Mouse (Mus musculus): ENCODE data around the gene Tmem238. TPM values are rescaled to one million over a fixed set of nuclear protein-coding genes. Genes with fewer than 3 reads are reported as not detected.
A peak's percentile ranks its signal among the peaks of the same experiment; 100 is the strongest.
"Not testable (repeated sequence)": the region's sequence is repeated elsewhere in the genome, so short reads cannot be mapped to it uniquely, and the experiment has no call there.

Tmem238 gene
- polyA plus RNA-seq, 2 experiments: 8.1 to 10.1 TPM

DNA sequence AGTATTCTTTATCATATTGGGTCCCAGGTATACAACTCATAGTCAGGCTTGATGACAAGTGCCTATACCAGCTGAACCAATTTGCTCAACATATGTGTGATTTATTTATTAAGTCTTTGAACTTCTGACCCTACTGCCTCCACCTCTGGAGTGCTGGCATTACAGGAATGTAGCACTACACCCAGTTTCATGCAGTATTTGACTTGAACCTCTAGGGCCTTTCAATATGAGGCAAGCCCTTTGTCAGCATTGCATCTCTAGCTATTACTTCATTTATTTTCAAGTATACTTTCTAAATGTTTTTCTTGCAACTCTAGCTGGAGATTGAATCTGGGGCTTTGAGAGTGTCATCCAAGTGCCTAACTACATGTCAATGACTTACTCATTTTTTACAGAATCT is 12.8 kb upstream of the Tmem238 start:
- no peak overlapping the region for H3K9ac ChIP-seq (ENCODE audit: low read depth, low read length, severe bottlenecking)
- ATAC-seq (ENCODE audit: low FRiP score, low read depth): no peak
- no peak overlapping the region for H3K27ac ChIP-seq (replicated peaks; ENCODE audit: low read depth, low read length)
- no peak for DNase-seq (ENCODE audit: low spot score)
- no peaks in the 10 kb centered on the region for H3K9me3 ChIP-seq (ENCODE audit: control insufficient read depth, low read length)
- no peaks in the 10 kb centered on the region for H3K4me1 ChIP-seq (ENCODE audit: control insufficient read depth, insufficient read depth, low read length)
- H3K4me2 ChIP-seq (replicated peaks; ENCODE audit: low read depth, low read length, severe bottlenecking): no peak overlapping the region
- peaks cover 26% of the 10 kb centered on the region for H3K36me3 ChIP-seq (ENCODE audit: control insufficient read depth, insufficient read depth, low read length)
- no peak for TF ChIP-seq POLR2A (IDR thresholded peaks at IDR 0.05; ENCODE audit: borderline replicate concordance, extremely low read depth, insufficient read depth, insufficient read length)
- H3K27me3 ChIP-seq (ENCODE audit: control insufficient read depth, insufficient read depth, low read length): no peaks in the 10 kb centered on the region
- no peak overlapping the region for H3K4me3 ChIP-seq (replicated peaks; ENCODE audit: low read length)

DNA sequence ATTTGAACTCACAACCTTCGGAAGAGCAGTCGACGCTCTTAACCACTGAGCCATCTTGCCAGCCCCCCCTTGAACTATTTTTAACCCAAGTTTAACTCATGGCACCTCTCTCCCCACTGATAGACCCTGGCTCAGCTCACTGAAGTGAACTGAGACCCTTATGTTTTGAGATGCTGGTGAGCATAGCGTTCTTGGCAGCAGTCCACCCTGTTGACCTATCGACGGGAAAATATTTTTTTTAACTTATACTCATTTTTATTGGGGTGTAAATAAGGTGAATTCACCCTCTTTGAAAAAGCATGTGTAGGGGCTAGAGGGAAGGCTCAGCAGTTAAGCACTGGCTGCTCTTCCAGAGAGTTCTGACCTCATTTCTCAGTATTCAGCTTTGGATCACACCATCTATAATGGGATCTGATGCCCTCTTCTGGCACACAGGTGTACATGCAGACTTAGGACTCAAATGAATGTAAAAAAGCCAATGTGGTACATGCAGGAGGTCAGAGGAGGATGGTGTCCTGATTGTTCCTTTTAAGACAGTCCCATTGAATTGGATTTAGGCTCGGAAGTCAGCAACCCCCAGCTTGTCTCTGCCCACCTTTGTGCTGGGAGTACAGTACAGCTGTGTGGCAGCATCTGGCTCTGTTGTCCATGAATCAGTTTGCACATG is 6.4 kb upstream of the Tmem238 start:
- no peak overlapping the region for H3K4me2 ChIP-seq (replicated peaks; ENCODE audit: low read depth, low read length, severe bottlenecking)
- peak; percentile 32 for DNase-seq (ENCODE audit: low spot score)
- no peak overlapping the region for H3K27ac ChIP-seq (replicated peaks; ENCODE audit: low read depth, low read length)
- 0 out of 2 replicates have a peak, but pooled peaks have one; percentile 3 for ATAC-seq (ENCODE audit: low FRiP score, low read depth)
- H3K27me3 ChIP-seq (ENCODE audit: control insufficient read depth, insufficient read depth, low read length): no peaks in the 10 kb centered on the region
- no peak for TF ChIP-seq POLR2A (IDR thresholded peaks at IDR 0.05; ENCODE audit: borderline replicate concordance, extremely low read depth, insufficient read depth, insufficient read length)
- H3K36me3 ChIP-seq (ENCODE audit: control insufficient read depth, insufficient read depth, low read length): peaks cover 43% of the 10 kb centered on the region
- H3K4me3 ChIP-seq (replicated peaks; ENCODE audit: low read length): no peak overlapping the region
- H3K4me1 ChIP-seq (ENCODE audit: control insufficient read depth, insufficient read depth, low read length): peaks cover 9% of the 10 kb centered on the region; the same call in 1 of the 2 replicates
- 68% methylated on average over 7 of the region's 7 CpGs for WGBS
- H3K9ac ChIP-seq (ENCODE audit: low read depth, low read length, severe bottlenecking): no peak overlapping the region
- H3K9me3 ChIP-seq (ENCODE audit: control insufficient read depth, low read length): no peaks in the 10 kb centered on the region

DNA sequence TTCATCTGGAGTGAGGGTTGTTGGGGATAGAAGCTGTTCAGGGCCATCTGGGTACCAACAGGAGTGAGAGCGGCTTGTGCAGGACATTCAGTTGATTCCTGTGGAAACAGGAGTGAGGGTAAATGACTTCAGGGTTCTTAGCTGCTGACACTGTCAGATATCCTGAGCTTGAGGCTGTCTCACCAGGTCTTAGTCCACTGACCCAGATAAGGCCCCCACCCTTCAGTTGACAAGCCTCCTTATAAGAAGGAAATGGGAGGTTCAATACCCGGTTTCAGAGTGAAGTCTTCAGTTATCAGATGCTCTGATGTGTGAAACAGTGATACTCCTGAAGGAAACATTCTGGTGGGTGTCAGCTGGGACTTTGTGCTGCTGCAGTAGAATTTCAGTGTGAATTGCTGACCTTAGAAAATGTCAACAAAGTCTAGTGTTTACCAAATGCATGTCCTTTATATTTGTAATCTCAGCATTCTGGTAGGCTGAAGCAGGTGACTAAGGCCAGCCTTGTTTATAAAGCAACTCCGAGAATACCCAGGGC is 5.2 kb upstream of the Tmem238 start:
- Histone ChIP-seq H3K4me1 (ENCODE audit: control insufficient read depth, insufficient read depth, low read length) (peaks cover 9% of the 10 kb centered on the region; the same call in 1 of the 2 replicates), H3K4me2 (replicated peaks; ENCODE audit: low read depth, low read length, severe bottlenecking) (no peak overlapping the region), H3K9ac (ENCODE audit: low read depth, low read length, severe bottlenecking) (no peak overlapping the region), H3K27ac (replicated peaks; ENCODE audit: low read depth, low read length) (no peak overlapping the region), H3K27me3 (ENCODE audit: control insufficient read depth, insufficient read depth, low read length) (no peaks in the 10 kb centered on the region), H3K9me3 (ENCODE audit: control insufficient read depth, low read length) (no peaks in the 10 kb centered on the region), H3K4me3 (replicated peaks; ENCODE audit: low read length) (no peak overlapping the region), H3K36me3 (ENCODE audit: control insufficient read depth, insufficient read depth, low read length) (peaks cover 43% of the 10 kb centered on the region)
- 87% methylated on average over 3 of the region's 3 CpGs for WGBS
- TF ChIP-seq POLR2A (IDR thresholded peaks at IDR 0.05; ENCODE audit: borderline replicate concordance, extremely low read depth, insufficient read depth, insufficient read length): no peak
- ATAC-seq (ENCODE audit: low FRiP score, low read depth) (no peak), DNase-seq (ENCODE audit: low spot score) (no peak)

- TF ChIP-seq POLR2A (IDR thresholded peaks at IDR 0.05; ENCODE audit: borderline replicate concordance, extremely low read depth, insufficient read depth, insufficient read length): no peak
- Histone ChIP-seq H3K9me3 (ENCODE audit: control insufficient read depth, low read length) (no peaks in the 10 kb centered on the region), H3K27me3 (ENCODE audit: control insufficient read depth, insufficient read depth, low read length) (no peaks in the 10 kb centered on the region), H3K4me3 (replicated peaks; ENCODE audit: low read length) (peak overlapping the region; percentile 91), H3K4me2 (replicated peaks; ENCODE audit: low read depth, low read length, severe bottlenecking) (peak overlapping the region; percentile 83), H3K9ac (ENCODE audit: low read depth, low read length, severe bottlenecking) (peak overlapping the region; percentile 97), H3K27ac (replicated peaks; ENCODE audit: low read depth, low read length) (peak overlapping the region; percentile 92; the same call in 1 of the 2 replicates), H3K4me1 (ENCODE audit: control insufficient read depth, insufficient read depth, low read length) (peaks cover 9% of the 10 kb centered on the region; the same call in 1 of the 2 replicates), H3K36me3 (ENCODE audit: control insufficient read depth, insufficient read depth, low read length) (peaks cover 43% of the 10 kb centered on the region)
- ATAC-seq (ENCODE audit: low FRiP score, low read depth): no peak
- WGBS: 44% methylated on average over 4 of the region's 4 CpGs
- no peak for DNase-seq (ENCODE audit: low spot score)
Observed at GRCm38 (mm10) chr7:4793674-4794073, 4.2 kb upstream of the Tmem238 start.

GRCm38 (mm10) chr7:4793248-4793647 is 3.8 kb upstream of the Tmem238 start:
- ATAC-seq (ENCODE audit: low FRiP score, low read depth); H3K27me3 ChIP-seq (ENCODE audit: control insufficient read depth, insufficient read depth, low read length): not testable (repeated sequence)
- WGBS: under 1% methylated on average over 31 of the region's 31 CpGs

More at GRCm38 (mm10) chr7:4793248-4793647, 3.8 kb upstream of the Tmem238 start:
- H3K4me2 ChIP-seq (replicated peaks; ENCODE audit: low read depth, low read length, severe bottlenecking): peak overlapping the region; percentile 83
- H3K4me3 ChIP-seq (replicated peaks; ENCODE audit: low read length): peak overlapping the region; percentile 91
- not testable (repeated sequence) for DNase-seq (ENCODE audit: low spot score); H3K9me3 ChIP-seq (ENCODE audit: control insufficient read depth, low read length)
- peaks cover 43% of the 10 kb centered on the region for H3K36me3 ChIP-seq (ENCODE audit: control insufficient read depth, insufficient read depth, low read length)
- peak overlapping the region; percentile 92 for H3K27ac ChIP-seq (replicated peaks; ENCODE audit: low read depth, low read length)
- peaks cover 13% of the 10 kb centered on the region for H3K4me1 ChIP-seq (ENCODE audit: control insufficient read depth, insufficient read depth, low read length)
- H3K9ac ChIP-seq (ENCODE audit: low read depth, low read length, severe bottlenecking): peak overlapping the region; percentile 97

All from limb, embryonic 14.5 days (tissue).